21 mouse cellular contexts compared by ENCODE assay signal in the genomic region with DNA sequence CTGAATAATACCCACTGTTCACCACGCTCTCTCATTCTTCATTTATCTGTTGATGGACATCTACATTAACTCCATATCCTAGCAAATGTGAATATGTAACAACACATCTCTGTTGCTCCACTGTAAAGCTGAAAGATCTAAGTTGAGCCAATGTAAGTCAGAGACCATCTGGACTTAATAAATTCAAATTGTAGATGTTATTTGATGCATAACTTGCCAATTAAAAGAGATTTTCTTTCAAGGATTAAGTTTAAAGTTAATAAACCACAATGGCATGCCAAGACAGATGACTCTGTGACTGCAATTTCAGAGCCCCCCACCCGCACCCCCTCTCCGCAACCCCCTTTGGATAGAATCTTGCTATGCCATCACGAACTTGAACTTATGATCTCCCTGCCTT.
DNase-seq lines count a peak whose midpoint lies in the region; ATAC-seq and TF ChIP-seq lines count a peak whose summit lies in the region.
"Had no signal": no experiment of that assay in that cellular context is flagged by ENCODE, and none has a peak within 500 bp of the region (broad histone marks: within the 10 kb centered on the region; RNA-seq: fewer than 3 reads in every experiment).

No protein-coding gene starts in this region.

- H3K4me1 ChIP-seq in embryonic facial prominence, embryonic 12.5 days, result peaks cover 42% of the 10 kb centered on the region
- peaks cover 20% of the 10 kb centered on the region for H3K4me1 ChIP-seq in embryonic facial prominence, embryonic 14.5 days (ENCODE audit: control insufficient read depth, insufficient read depth, low read length)
- peaks cover 5% of the 10 kb centered on the region; the same call in 1 of the 2 replicates for H3K4me1 ChIP-seq in embryonic fibroblast, embryonic 13.5 days (ENCODE audit: control insufficient read depth, insufficient read depth, low read length)
- no peaks in the 10 kb centered on the region for H3K4me1 ChIP-seq in forebrain, embryonic 14.5 days (ENCODE audit: control insufficient read depth, insufficient read depth, low read length)
- no peaks in the 10 kb centered on the region for H3K4me1 ChIP-seq in midbrain, embryonic 16.5 days (ENCODE audit: control insufficient read depth, insufficient read depth, low read length)
- H3K4me1 ChIP-seq: forebrain, embryonic 13.5 days had no signal

- no peak for TF ChIP-seq POLR2A in embryonic fibroblast, embryonic 13.5 days (IDR thresholded peaks at IDR 0.05; ENCODE audit: low read depth, low read length)

- H3K4me3 ChIP-seq in embryonic facial prominence, embryonic 12.5 days, result no peak overlapping the region
- no peak overlapping the region for H3K4me3 ChIP-seq in embryonic facial prominence, embryonic 14.5 days (ENCODE audit: low read depth, low read length)
- no peak overlapping the region for H3K4me3 ChIP-seq in embryonic fibroblast, embryonic 13.5 days (ENCODE audit: insufficient read depth, low read length)
- no peak overlapping the region for H3K4me3 ChIP-seq in forebrain, embryonic 14.5 days (ENCODE audit: low read depth, low read length)
- no peak overlapping the region for H3K4me3 ChIP-seq in midbrain, embryonic 16.5 days (ENCODE audit: low read depth, low read length)
- H3K4me3 ChIP-seq: forebrain, embryonic 13.5 days had no signal

- H3K27ac ChIP-seq in embryonic facial prominence, embryonic 12.5 days, result peak overlapping the region; percentile 41; the same call in 1 of the 2 replicates
- H3K27ac ChIP-seq in embryonic facial prominence, embryonic 14.5 days (replicated peaks; ENCODE audit: low read depth, low read length), result no peak overlapping the region
- H3K27ac ChIP-seq in embryonic fibroblast, embryonic 13.5 days (ENCODE audit: insufficient read depth, low read length), result peak overlapping the region; percentile 42; the same call in 1 of the 2 replicates
- H3K27ac ChIP-seq in forebrain, embryonic 14.5 days (ENCODE audit: low read depth, low read length), result no peak overlapping the region
- no peak overlapping the region for H3K27ac ChIP-seq in midbrain, embryonic 16.5 days (ENCODE audit: low read length)
- H3K27ac ChIP-seq: forebrain, embryonic 13.5 days had no signal

- H3K27me3 ChIP-seq in embryonic facial prominence, embryonic 12.5 days, result no peaks in the 10 kb centered on the region
- H3K27me3 ChIP-seq in embryonic facial prominence, embryonic 14.5 days (replicated peaks; ENCODE audit: control insufficient read depth, insufficient read depth, low read length), result no peaks in the 10 kb centered on the region
- H3K27me3 ChIP-seq in forebrain, embryonic 14.5 days (replicated peaks; ENCODE audit: control insufficient read depth, insufficient read depth, low read length), result no peaks in the 10 kb centered on the region
- no peaks in the 10 kb centered on the region for H3K27me3 ChIP-seq in midbrain, embryonic 16.5 days (ENCODE audit: control insufficient read depth, insufficient read depth, low read depth, low read length)
- H3K27me3 ChIP-seq: forebrain, embryonic 13.5 days; Patski had no signal

- 37% methylated on average over 4 of the region's 4 CpGs for WGBS in embryonic facial prominence, embryonic 12.5 days
- WGBS in embryonic facial prominence, embryonic 14.5 days, result 42% methylated on average over 4 of the region's 4 CpGs
- 95% methylated on average over 4 of the region's 4 CpGs for WGBS in forebrain, embryonic 14.5 days
- WGBS in midbrain, embryonic 16.5 days, result 96% methylated on average over 4 of the region's 4 CpGs

- H3K4me2 ChIP-seq in embryonic facial prominence, embryonic 12.5 days (replicated peaks), result no peak overlapping the region
- H3K4me2 ChIP-seq in embryonic facial prominence, embryonic 14.5 days (ENCODE audit: low read depth, low read length), result no peak overlapping the region
- no peak overlapping the region for H3K4me2 ChIP-seq in forebrain, embryonic 14.5 days (ENCODE audit: low read length)
- no peak overlapping the region for H3K4me2 ChIP-seq in midbrain, embryonic 16.5 days (ENCODE audit: low read length)
- H3K4me2 ChIP-seq: forebrain, embryonic 13.5 days had no signal

- no peak overlapping the region for H3K9ac ChIP-seq in embryonic facial prominence, embryonic 12.5 days
- no peak overlapping the region for H3K9ac ChIP-seq in embryonic facial prominence, embryonic 14.5 days (ENCODE audit: low read depth, low read length)
- no peak overlapping the region for H3K9ac ChIP-seq in forebrain, embryonic 14.5 days (ENCODE audit: low read length)
- H3K9ac ChIP-seq in midbrain, embryonic 16.5 days (ENCODE audit: low read depth, low read length), result no peak overlapping the region
- H3K9ac ChIP-seq: forebrain, embryonic 13.5 days had no signal

- DNase-seq in NIH3T3 (ENCODE audit: low read depth), result peak; percentile 18
- DNase-seq in embryonic facial prominence, embryonic 14.5 days (ENCODE audit: low spot score), result peak; percentile 64
- DNase-seq in kidney, adult 11 months, result no peak
- no peak for DNase-seq in forebrain, embryonic 14.5 days (ENCODE audit: low spot score)
- DNase-seq: adrenal gland, adult 8-10 months; adrenal gland, postnatal 14 days; adrenal gland, postnatal 36 days; cerebellum, adult 11 months; cerebellum, adult 18-20 months; cerebellum, adult 8-10 months; cerebellum, adult 9-11 months; cerebellum, postnatal 14 days; cerebellum, postnatal 36 days; embryo, embryonic 11 days had no signal

- no peaks in the 10 kb centered on the region for H3K36me3 ChIP-seq in embryonic facial prominence, embryonic 12.5 days
- H3K36me3 ChIP-seq in embryonic facial prominence, embryonic 14.5 days (ENCODE audit: control insufficient read depth, insufficient read depth, low read length), result no peaks in the 10 kb centered on the region
- H3K36me3 ChIP-seq in forebrain, embryonic 14.5 days (ENCODE audit: control insufficient read depth, insufficient read depth, low read length), result no peaks in the 10 kb centered on the region
- no peaks in the 10 kb centered on the region for H3K36me3 ChIP-seq in midbrain, embryonic 16.5 days (ENCODE audit: control insufficient read depth, insufficient read depth, low read length)

- ATAC-seq in embryonic facial prominence, embryonic 12.5 days (ENCODE audit: insufficient number of reproducible peaks, insufficient read depth, low FRiP score, low TSS enrichment), result 0 out of 2 replicates have a peak, but pooled peaks have one; percentile 30
- peak; percentile 48; the same call in 1 of the 2 replicates for ATAC-seq in embryonic facial prominence, embryonic 14.5 days (ENCODE audit: low read depth)
- ATAC-seq in forebrain, embryonic 14.5 days, result no peak
- no peak for ATAC-seq in midbrain, embryonic 16.5 days
- ATAC-seq: activated CD4-positive, CD25-positive, alpha-beta regulatory T cell, adult 4 months; forebrain, embryonic 13.5 days; forebrain, embryonic 16.5 days; Patski had no signal

- no peaks in the 10 kb centered on the region for H3K9me3 ChIP-seq in embryonic facial prominence, embryonic 12.5 days
- H3K9me3 ChIP-seq in embryonic facial prominence, embryonic 14.5 days (ENCODE audit: control insufficient read depth, low read length), result peaks cover 10% of the 10 kb centered on the region; the same call in 1 of the 2 replicates
- 0 out of 2 replicates have a peak, but pooled peaks cover 8% of the 10 kb centered on the region for H3K9me3 ChIP-seq in forebrain, embryonic 14.5 days (replicated peaks; ENCODE audit: control insufficient read depth, low read length)
- H3K9me3 ChIP-seq in midbrain, embryonic 16.5 days (replicated peaks; ENCODE audit: control insufficient read depth, low read length, poor library complexity, severe bottlenecking), result peaks cover 5% of the 10 kb centered on the region; the same call in 1 of the 2 replicates

- TF ChIP-seq CTCF in embryonic fibroblast, embryonic 13.5 days (IDR thresholded peaks at IDR 0.05; ENCODE audit: borderline replicate concordance, insufficient read depth, low read length), result no peak

Comparison
In these comparisons a context has a peak if more than half of its experiments do, and no peak if none do; other contexts are left out.
1. H3K27ac ChIP-seq: peak in embryonic facial prominence, embryonic 12.5 days (single experiment) and embryonic fibroblast, embryonic 13.5 days (single experiment); none in embryonic facial prominence, embryonic 14.5 days (single experiment), forebrain, embryonic 14.5 days (single experiment) and midbrain, embryonic 16.5 days (single experiment).
2. DNase-seq: peak in NIH3T3 (single experiment) and embryonic facial prominence, embryonic 14.5 days (single experiment); none in kidney, adult 11 months (single experiment) and forebrain, embryonic 14.5 days (single experiment).
3. ATAC-seq: peak in embryonic facial prominence, embryonic 12.5 days (single experiment) and embryonic facial prominence, embryonic 14.5 days (single experiment); none in forebrain, embryonic 14.5 days (single experiment) and midbrain, embryonic 16.5 days (single experiment).